Mouse (Mus musculus): ENCODE results near the gene Klk1b3. TPM values are rescaled to one million over a fixed set of nuclear protein-coding genes. Genes with fewer than 3 reads are reported as not detected.

Klk1b3 gene
- polyA plus RNA-seq (2014; fragmentation: Illumina TruSeq; extraction: RNeasy Lipid Tissue Mini Kit (QIAGEN cat#74804); ENCODE audit: low read depth, low replicate concordance), result not detected

DNA sequence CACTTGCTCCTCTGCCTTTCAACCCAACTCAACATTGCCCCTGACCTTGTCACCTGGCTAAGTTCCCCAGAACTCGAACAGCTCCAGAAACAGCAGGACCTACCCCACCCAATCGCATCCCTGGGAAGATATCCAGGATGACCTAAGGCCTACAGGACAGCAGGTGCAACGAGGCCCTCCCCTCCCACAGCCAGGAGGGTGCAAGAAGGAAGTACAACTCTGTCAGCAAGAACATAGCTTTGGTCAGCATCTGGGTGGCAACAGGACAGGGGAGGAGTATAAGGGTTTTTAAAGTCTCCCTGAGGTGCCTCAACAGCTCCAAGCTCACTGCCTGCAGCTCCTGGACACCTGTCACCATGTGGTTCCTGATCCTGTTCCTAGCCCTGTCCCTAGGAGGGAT lies at the start of gene Klk1b3:
Gene Klk1b3 (plus strand): TSS at position 301 of the 400 bp plus-strand sequence.

DNA sequence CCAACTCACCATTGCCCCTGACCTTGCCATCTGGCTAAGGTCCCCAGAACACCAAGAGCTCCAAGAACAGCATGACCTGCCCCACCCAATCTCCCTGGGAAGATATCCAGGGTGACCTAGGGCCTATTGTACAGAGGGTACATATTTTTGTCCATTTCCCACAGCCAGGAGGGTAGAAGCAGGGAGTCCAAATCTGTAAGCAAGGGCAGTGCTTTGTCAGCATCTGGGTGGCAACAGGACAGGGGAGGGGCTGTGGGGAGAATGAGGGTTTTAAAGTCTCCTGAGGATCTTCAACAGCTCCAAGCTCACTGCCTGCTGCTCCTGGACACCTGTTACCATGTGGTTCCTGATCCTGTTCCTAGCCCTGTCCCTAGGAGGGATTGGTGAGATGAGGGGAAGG lies 10.1 kb upstream of the Klk1b3 start, which contains the start of gene Klk1b24:
Gene Klk1b24 (plus strand): TSS at position 301 of the 400 bp plus-strand sequence.

DNA sequence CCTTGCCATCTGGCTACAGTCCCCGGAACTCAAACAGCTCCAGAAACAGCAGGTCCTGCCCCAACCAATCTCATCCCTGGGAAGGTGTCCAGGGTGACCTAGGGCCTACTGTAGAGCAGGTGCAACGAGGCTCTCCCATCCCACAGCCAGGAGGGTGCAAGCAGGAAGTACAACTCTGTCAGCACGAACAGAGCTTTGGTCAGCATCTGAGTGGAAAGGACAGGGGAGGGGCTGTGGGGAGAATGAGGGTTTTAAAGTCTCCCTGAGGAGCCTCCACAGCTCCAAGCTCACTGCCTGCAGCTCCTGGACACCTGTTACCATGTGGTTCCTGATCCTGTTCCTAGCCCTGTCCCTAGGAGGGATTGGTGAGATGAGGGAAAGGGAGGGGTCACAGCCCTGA lies 9.1 kb downstream of the Klk1b3 start, which contains the start of gene Klk1b4:
Gene Klk1b4 (plus strand): TSS at position 301 of the 400 bp plus-strand sequence.

DNA sequence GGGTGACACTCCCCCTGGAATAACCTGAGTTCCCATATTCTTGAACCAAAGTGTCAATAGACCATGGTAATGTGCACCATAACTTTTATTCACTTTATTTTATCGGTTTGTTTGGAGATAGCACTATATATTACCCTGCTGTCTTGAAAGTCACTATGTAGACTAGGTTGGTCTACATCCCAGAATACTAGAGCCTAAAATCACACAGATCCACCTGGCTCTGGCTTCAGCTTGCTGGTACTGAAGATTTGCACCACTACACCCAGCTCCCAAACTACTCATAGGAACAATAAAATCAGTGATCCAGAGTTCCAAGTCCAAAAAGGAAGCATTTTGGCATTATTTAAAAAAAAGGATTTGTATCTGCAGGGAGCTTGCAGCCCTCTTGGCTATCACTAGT lies 17.7 kb downstream of the Klk1b3 start, which contains the start of gene Klk1b5:
Gene Klk1b5 (plus strand): TSS at position 301 of the 400 bp plus-strand sequence.

DNA sequence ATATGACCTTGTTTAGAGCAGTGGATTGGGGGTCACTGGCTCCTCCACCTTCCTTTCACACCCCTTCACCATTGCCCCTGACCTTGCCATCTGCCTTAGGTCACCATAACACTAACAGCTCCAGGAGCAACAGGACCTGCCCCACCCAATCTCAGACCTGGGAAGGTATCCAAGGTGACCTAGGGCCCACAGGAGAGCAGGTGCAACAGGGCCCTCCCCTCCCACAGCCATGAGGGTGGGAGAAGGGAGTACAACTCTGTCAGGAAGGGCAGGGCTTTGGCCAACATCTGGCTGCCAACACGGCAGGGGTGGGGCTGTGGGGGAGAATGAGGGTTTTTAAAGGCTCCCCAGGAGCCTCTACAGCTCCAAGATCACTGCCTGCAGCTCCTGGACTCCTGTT lies 27.1 kb downstream of the Klk1b3 start, which contains the start of gene Klk1:
Gene Klk1 (plus strand): TSS at position 285 of the 400 bp plus-strand sequence.

DNA sequence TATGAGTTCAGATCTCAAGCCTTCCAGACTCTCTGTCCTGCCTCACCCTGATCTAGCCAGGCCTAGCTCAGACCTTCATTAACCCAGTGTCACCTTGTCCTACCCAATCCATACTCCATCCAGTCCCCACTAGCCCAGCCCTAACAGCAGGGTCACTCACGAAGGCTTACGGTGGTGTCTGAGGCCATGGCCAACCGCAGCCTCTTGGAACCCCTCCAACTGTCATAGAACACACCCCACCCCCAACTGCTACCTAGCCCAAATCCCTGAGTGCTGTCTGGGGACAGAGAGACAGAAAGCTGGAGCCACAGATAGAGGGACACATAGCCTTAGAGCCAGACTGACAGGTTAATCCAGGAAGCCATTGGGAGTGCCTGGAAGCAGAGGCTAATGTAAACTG lies 37.9 kb downstream of the Klk1b3 start, which contains the start of gene Gm36864:
Gene Gm36864 (plus strand): TSS at position 269 of the 400 bp plus-strand sequence.

DNA sequence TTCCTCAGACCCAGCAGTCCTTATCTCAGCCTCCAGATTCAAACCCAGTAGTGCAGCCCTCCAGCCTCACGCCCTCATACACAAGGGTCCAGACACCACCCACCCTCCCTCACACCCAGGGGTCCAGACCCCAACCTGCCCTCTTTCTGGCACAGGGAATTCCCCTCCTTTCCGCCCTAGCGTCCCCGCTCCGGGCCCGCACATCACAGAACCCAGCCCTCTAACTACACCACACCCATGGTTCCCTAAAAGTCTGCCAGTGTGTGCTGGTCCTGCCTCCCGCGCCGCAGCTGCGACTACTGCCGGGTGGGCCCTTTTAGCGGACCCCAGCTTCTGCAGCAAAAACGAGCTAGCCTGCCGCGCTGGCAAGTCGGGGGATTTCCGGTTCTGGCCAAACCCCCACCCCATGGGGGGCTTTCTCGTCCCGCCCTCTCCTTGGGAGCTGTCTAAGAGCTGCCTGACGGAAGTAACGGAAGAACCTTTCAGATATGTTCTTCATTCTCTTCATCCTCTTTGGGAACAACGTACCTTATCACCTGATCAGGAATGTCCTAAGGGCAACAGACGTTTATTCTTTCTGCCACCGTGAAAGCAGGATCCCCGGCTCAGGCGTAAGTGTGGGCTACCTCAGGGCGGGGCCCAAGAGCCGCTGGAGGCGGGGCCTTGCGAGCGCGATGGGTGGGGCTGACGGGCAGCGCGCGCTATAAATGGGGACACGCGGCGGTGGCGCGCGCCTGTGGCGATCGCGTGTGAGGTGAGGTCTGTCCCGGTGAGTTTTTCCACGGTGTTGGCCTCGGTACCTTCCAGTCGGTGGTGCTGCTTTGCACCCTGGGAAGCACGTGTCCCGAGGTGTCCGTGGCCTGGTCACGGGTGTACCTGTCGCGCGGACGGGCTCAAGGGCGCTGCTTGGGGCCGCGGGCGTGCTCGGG lies 48.3 kb downstream of the Klk1b3 start, which contains the start of the genes 1700028J19Rik and 2410002F23Rik:
Gene 1700028J19Rik (minus strand): TSS at position 641 of the 929 bp plus-strand sequence.
Gene 2410002F23Rik (plus strand): TSS at position 668 of the 929 bp plus-strand sequence.

Other genes with a start within 250 kb of the Klk1b3 start
- not detected for gene Klk1b8, start 247.5 kb upstream of the Klk1b3 start, polyA plus RNA-seq (2014; fragmentation: Illumina TruSeq; extraction: RNeasy Lipid Tissue Mini Kit (QIAGEN cat#74804); ENCODE audit: low read depth, low replicate concordance)
- gene Klk1b1, start 231.4 kb upstream of the Klk1b3 start, polyA plus RNA-seq (2014; fragmentation: Illumina TruSeq; extraction: RNeasy Lipid Tissue Mini Kit (QIAGEN cat#74804); ENCODE audit: low read depth, low replicate concordance), result not detected
- not detected for gene Klk1b9, start 222.1 kb upstream of the Klk1b3 start, polyA plus RNA-seq (2014; fragmentation: Illumina TruSeq; extraction: RNeasy Lipid Tissue Mini Kit (QIAGEN cat#74804); ENCODE audit: low read depth, low replicate concordance)
- not detected for gene Klk1b11, start 202.3 kb upstream of the Klk1b3 start, polyA plus RNA-seq (2014; fragmentation: Illumina TruSeq; extraction: RNeasy Lipid Tissue Mini Kit (QIAGEN cat#74804); ENCODE audit: low read depth, low replicate concordance)
- not detected for gene Klk1b26, start 186.0 kb upstream of the Klk1b3 start, polyA plus RNA-seq (2014; fragmentation: Illumina TruSeq; extraction: RNeasy Lipid Tissue Mini Kit (QIAGEN cat#74804); ENCODE audit: low read depth, low replicate concordance)
- gene Klk1b27, start 145.9 kb upstream of the Klk1b3 start, polyA plus RNA-seq (2014; fragmentation: Illumina TruSeq; extraction: RNeasy Lipid Tissue Mini Kit (QIAGEN cat#74804); ENCODE audit: low read depth, low replicate concordance), result not detected
- gene Klk1b21, start 95.9 kb upstream of the Klk1b3 start, polyA plus RNA-seq (2014; fragmentation: Illumina TruSeq; extraction: RNeasy Lipid Tissue Mini Kit (QIAGEN cat#74804); ENCODE audit: low read depth, low replicate concordance), result not detected
- gene Klk1b22, start 85.5 kb upstream of the Klk1b3 start, polyA plus RNA-seq (2014; fragmentation: Illumina TruSeq; extraction: RNeasy Lipid Tissue Mini Kit (QIAGEN cat#74804); ENCODE audit: low read depth, low replicate concordance), result not detected
- not detected for gene Klk1b16, start 61.4 kb upstream of the Klk1b3 start, polyA plus RNA-seq (2014; fragmentation: Illumina TruSeq; extraction: RNeasy Lipid Tissue Mini Kit (QIAGEN cat#74804); ENCODE audit: low read depth, low replicate concordance)
- not detected for gene Klk1b24, start 10.0 kb upstream of the Klk1b3 start, polyA plus RNA-seq (2014; fragmentation: Illumina TruSeq; extraction: RNeasy Lipid Tissue Mini Kit (QIAGEN cat#74804); ENCODE audit: low read depth, low replicate concordance)
- gene Klk1b4, start 9.2 kb downstream of the Klk1b3 start, polyA plus RNA-seq (2014; fragmentation: Illumina TruSeq; extraction: RNeasy Lipid Tissue Mini Kit (QIAGEN cat#74804); ENCODE audit: low read depth, low replicate concordance), result 0.69 TPM
- not detected for gene Klk1b5, start 17.8 kb downstream of the Klk1b3 start, polyA plus RNA-seq (2014; fragmentation: Illumina TruSeq; extraction: RNeasy Lipid Tissue Mini Kit (QIAGEN cat#74804); ENCODE audit: low read depth, low replicate concordance)
- not detected for gene Klk1, start 27.2 kb downstream of the Klk1b3 start, polyA plus RNA-seq (2014; fragmentation: Illumina TruSeq; extraction: RNeasy Lipid Tissue Mini Kit (QIAGEN cat#74804); ENCODE audit: low read depth, low replicate concordance)
- not detected for gene Gm36864, start 38.0 kb downstream of the Klk1b3 start, polyA plus RNA-seq (2014; fragmentation: Illumina TruSeq; extraction: RNeasy Lipid Tissue Mini Kit (QIAGEN cat#74804); ENCODE audit: low read depth, low replicate concordance)
- gene 1700028J19Rik, start 48.5 kb downstream of the Klk1b3 start, polyA plus RNA-seq (2014; fragmentation: Illumina TruSeq; extraction: RNeasy Lipid Tissue Mini Kit (QIAGEN cat#74804); ENCODE audit: low read depth, low replicate concordance), result not detected
- 6.4 TPM for gene 2410002F23Rik, start 48.5 kb downstream of the Klk1b3 start, polyA plus RNA-seq (2014; fragmentation: Illumina TruSeq; extraction: RNeasy Lipid Tissue Mini Kit (QIAGEN cat#74804); ENCODE audit: low read depth, low replicate concordance)
- not detected for gene Acp4, start 59.2 kb downstream of the Klk1b3 start, polyA plus RNA-seq (2014; fragmentation: Illumina TruSeq; extraction: RNeasy Lipid Tissue Mini Kit (QIAGEN cat#74804); ENCODE audit: low read depth, low replicate concordance)
- gene Gm15517, start 63.3 kb downstream of the Klk1b3 start, polyA plus RNA-seq (2014; fragmentation: Illumina TruSeq; extraction: RNeasy Lipid Tissue Mini Kit (QIAGEN cat#74804); ENCODE audit: low read depth, low replicate concordance), result not detected
- gene Clec11a, start 108.7 kb downstream of the Klk1b3 start, polyA plus RNA-seq (2014; fragmentation: Illumina TruSeq; extraction: RNeasy Lipid Tissue Mini Kit (QIAGEN cat#74804); ENCODE audit: low read depth, low replicate concordance), result 0.40 TPM
- gene Shank1, start 112.1 kb downstream of the Klk1b3 start, polyA plus RNA-seq (2014; fragmentation: Illumina TruSeq; extraction: RNeasy Lipid Tissue Mini Kit (QIAGEN cat#74804); ENCODE audit: low read depth, low replicate concordance), result not detected
- not detected for gene Syt3, start 185.9 kb downstream of the Klk1b3 start, polyA plus RNA-seq (2014; fragmentation: Illumina TruSeq; extraction: RNeasy Lipid Tissue Mini Kit (QIAGEN cat#74804); ENCODE audit: low read depth, low replicate concordance)
- not detected for gene 1700008O03Rik, start 187.6 kb downstream of the Klk1b3 start, polyA plus RNA-seq (2014; fragmentation: Illumina TruSeq; extraction: RNeasy Lipid Tissue Mini Kit (QIAGEN cat#74804); ENCODE audit: low read depth, low replicate concordance)
- gene Lrrc4b, start 230.8 kb downstream of the Klk1b3 start, polyA plus RNA-seq (2014; fragmentation: Illumina TruSeq; extraction: RNeasy Lipid Tissue Mini Kit (QIAGEN cat#74804); ENCODE audit: low read depth, low replicate concordance), result not detected